In genomic region chr11:82845415-82846078, GRCm38 (mm10) we compare ENCODE assay signal across 8 mouse cellular contexts. TPM values are rescaled to one million over a fixed set of nuclear protein-coding genes. Genes with fewer than 3 reads are reported as not detected.
DNase-seq lines count a peak whose midpoint lies in the region; ATAC-seq lines count a peak whose summit lies in the region.

No protein-coding gene starts in this region.

- H3K9ac ChIP-seq in forebrain, embryonic 16.5 days (replicated peaks; ENCODE audit: low read depth, low read length), result peak overlapping the region; percentile 31; the same call in 1 of the 2 replicates

- H3K36me3 ChIP-seq in forebrain, embryonic 16.5 days (ENCODE audit: control insufficient read depth, insufficient read depth), result no peaks in the 10 kb centered on the region

- peak; percentile 52; the same call in 1 of the 2 replicates for ATAC-seq in forebrain, embryonic 16.5 days
- ATAC-seq in hematopoietic stem cell, adult 5-6 weeks (replicated peaks in 1 of 2; ENCODE audit: insufficient read depth in 1 of 2, low FRiP score in 2 of 2, low TSS enrichment in 1 of 2, low read depth in 1 of 2, poor library complexity in 2 of 2, severe bottlenecking in 2 of 2), result peak; percentile 81 to 86
- ATAC-seq in megakaryocyte progenitor cell, adult 5-6 weeks (replicated peaks; ENCODE audit: poor library complexity), result peak; percentile 72

- H3K4me2 ChIP-seq in forebrain, embryonic 16.5 days (ENCODE audit: low read length), result peak overlapping the region; percentile 25

- peaks cover 19% of the 10 kb centered on the region for H3K4me1 ChIP-seq in forebrain, embryonic 16.5 days (replicated peaks; ENCODE audit: control insufficient read depth, insufficient read depth, low read length)

- intact Hi-C loops in left cerebral cortex, postnatal 25 days (cut with DNase I), result no loop called here

- DNase-seq in Muller cell, postnatal 12 days (ENCODE audit: inconsistent ontology term), result peak; percentile 87
- DNase-seq in cerebellum, adult 18-20 months, result peak; percentile 33 to 46
- peak; percentile 42 to 60 for DNase-seq in left cerebral cortex, postnatal 25 days (ENCODE audit: low spot score in 2 of 2)
- DNase-seq in right cerebral cortex, postnatal 25 days, result peak; percentile 39
- no peak for DNase-seq in T-cell, adult 2 months (ENCODE audit: low spot score)

- no peak overlapping the region for H3K27ac ChIP-seq in forebrain, embryonic 16.5 days (ENCODE audit: low read length)

- H3K9me3 ChIP-seq in forebrain, embryonic 16.5 days (ENCODE audit: control insufficient read depth, low read length), result no peaks in the 10 kb centered on the region

- H3K4me3 ChIP-seq in forebrain, embryonic 16.5 days (replicated peaks; ENCODE audit: low read length), result peak overlapping the region; percentile 5; the same call in 1 of the 2 replicates

- 31% methylated on average over 16 of the region's 16 CpGs for WGBS in forebrain, embryonic 16.5 days

- H3K27me3 ChIP-seq in forebrain, embryonic 16.5 days (replicated peaks; ENCODE audit: control insufficient read depth, insufficient read depth, low read length), result no peaks in the 10 kb centered on the region

RNA-seq across cellular contexts. Expression of gene Rffl, which starts 25.5 kb away (rescaled TPM):
- polyA plus RNA-seq in forebrain, embryonic 16.5 days (2015; fragmentation: Nextera tagmentation; extraction: Ambion mirVana), result 8.8 and 9.3 TPM in 2 replicates
- 15.8 and 18.8 TPM in 2 replicates for total RNA-seq in hematopoietic stem cell, adult 5-6 weeks (2017)
- total RNA-seq in left cerebral cortex, postnatal 25 days (2021), result 1 to 10 TPM; 8.6 to 9.7 TPM
- total RNA-seq in megakaryocyte progenitor cell, adult 5-6 weeks (2015), result 26.3 and 27.5 TPM in 2 replicates
- 18.3 and 18.9 TPM in 2 replicates for total RNA-seq in megakaryocyte progenitor cell, adult 5-6 weeks (2017)

RNA-seq across cellular contexts. Expression of gene Rad51d, which starts 44.9 kb away (rescaled TPM):
- 13.5 and 15.2 TPM in 2 replicates for polyA plus RNA-seq in forebrain, embryonic 16.5 days (2015; fragmentation: Nextera tagmentation; extraction: Ambion mirVana)
- 15.2 and 21.4 TPM in 2 replicates for total RNA-seq in hematopoietic stem cell, adult 5-6 weeks (2017)
- 10 to 100 TPM; 14.1 to 16.6 TPM for total RNA-seq in left cerebral cortex, postnatal 25 days (2021)
- 14.7 and 15.6 TPM in 2 replicates for total RNA-seq in megakaryocyte progenitor cell, adult 5-6 weeks (2015)
- total RNA-seq in megakaryocyte progenitor cell, adult 5-6 weeks (2017), result 9.8 and 10.6 TPM in 2 replicates

RNA-seq across cellular contexts. Expression of gene Fndc8, which starts 46.4 kb away (rescaled TPM):
- polyA plus RNA-seq in forebrain, embryonic 16.5 days (2015; fragmentation: Nextera tagmentation; extraction: Ambion mirVana), result 0.43 and 1.1 TPM in 2 replicates
- total RNA-seq in hematopoietic stem cell, adult 5-6 weeks (2017), result not detected in 2 replicates
- not detected for total RNA-seq in left cerebral cortex, postnatal 25 days (2021)
- not detected in 2 replicates for total RNA-seq in megakaryocyte progenitor cell, adult 5-6 weeks (2015)
- not detected in 2 replicates for total RNA-seq in megakaryocyte progenitor cell, adult 5-6 weeks (2017)
